Mouse (Mus musculus): ENCODE data around the gene Tmem204.

Tmem204 gene

GRCm38 (mm10) chr17:25015655-25016291 lies 67.6 kb downstream of the Tmem204 start, which contains the start of the genes Cramp1l and Ift140:
Gene Cramp1l (minus strand): TSS chr17:25015788.
Gene Ift140 (plus strand): TSS chr17:25016085.
- peak; percentile 96 for DNase-seq (ENCODE audit: low read depth, low spot score)

GRCm38 (mm10) chr17:25014841-25015570 lies 68.4 kb downstream of the Tmem204 start:
- DNase-seq (ENCODE audit: low read depth, low spot score): peak; percentile 33

- DNase-seq (ENCODE audit: low read depth, low spot score): peak; percentile 32
Measured at GRCm38 (mm10) chr17:25013606-25014501, 69.5 kb downstream of the Tmem204 start.
